Mouse (Mus musculus) yolk sac, embryonic 10.5 days (tissue): ENCODE measurements around the gene Il27.

Experiments
- DNase-seq: peaks from one replicate; pipeline ENCODE4 v3.0.0-alpha.2; 2017; ENCODE audit warnings: low spot score

Gene Il27

DNA sequence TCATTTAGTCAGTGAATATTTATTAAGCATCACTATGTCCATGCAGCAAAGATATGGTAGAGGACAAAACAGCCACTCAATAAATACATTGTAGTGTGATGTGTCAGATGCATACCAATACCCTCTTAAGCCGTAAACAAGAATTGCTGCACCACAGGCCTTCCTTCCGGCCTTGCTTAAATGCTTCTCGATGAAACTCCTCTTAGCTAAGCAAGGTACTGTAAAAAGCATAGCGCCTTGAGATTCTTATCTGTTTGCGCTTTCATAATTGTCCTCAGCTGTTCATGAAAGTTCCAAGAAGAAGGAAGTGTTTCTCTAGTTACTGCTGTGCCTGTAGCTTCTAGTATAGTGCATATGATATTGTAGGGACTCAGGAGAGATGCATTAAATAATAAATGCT, 11.9 kb upstream of the Il27 start:
- no peak for DNase-seq

DNA sequence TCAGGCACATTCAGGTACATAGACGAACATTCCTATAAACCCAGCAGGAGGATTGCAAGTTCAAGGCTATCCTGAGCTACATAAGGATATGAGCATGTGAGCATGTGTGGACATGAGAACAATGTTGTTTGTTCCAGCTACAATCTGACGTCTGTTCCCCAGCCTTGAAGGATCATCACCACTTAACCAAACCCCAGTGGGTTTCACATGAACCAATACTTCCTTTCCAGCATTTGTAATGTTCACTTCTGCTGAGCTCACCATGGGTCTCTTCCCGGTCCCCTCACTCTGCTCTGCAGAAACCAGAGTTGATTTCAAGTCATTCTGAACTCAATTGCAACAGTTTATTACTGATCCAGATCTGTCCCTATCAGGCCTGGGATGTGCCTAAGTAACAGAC, 7.9 kb upstream of the Il27 start:
- DNase-seq: no peak

DNA sequence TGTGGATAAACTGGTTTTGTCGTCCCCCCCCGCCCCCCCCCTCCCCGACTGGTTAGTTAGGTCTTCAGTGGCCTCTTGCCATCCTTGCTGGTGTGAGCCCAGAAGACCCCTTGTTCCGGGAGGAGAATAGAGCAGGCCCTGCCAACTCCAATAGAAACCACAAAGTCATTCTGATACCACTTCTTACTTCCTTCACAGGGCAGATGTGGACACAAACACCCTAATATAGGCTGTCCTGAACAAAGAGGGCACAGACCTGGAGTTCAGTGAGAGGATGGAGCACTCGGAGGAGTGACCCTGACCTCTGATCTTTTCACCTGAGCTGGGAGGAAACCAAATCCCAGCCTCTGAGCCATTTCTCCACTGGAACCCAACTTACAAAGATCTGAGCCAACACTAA, 7.2 kb upstream of the Il27 start:
- DNase-seq: no peak

DNA sequence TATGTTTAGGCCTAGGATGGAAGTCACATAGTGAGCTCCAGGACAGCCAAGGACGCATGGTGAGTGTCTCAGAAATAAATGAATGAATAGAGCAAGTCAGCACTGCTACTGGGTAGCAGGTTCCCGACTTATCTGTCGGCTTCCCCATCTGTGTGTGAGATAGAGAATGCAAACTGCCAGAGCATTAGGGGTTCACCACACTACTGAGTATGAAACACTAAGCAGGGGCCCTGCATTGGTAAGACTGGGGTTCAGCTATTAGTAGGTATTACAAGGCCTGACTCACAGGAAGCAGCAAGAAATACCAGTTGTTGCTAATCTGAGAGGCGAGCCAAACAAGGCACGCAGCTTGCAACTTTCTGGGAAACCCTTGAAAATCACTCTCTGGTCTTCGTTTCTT, 4.2 kb upstream of the Il27 start:
- no peak for DNase-seq

DNA sequence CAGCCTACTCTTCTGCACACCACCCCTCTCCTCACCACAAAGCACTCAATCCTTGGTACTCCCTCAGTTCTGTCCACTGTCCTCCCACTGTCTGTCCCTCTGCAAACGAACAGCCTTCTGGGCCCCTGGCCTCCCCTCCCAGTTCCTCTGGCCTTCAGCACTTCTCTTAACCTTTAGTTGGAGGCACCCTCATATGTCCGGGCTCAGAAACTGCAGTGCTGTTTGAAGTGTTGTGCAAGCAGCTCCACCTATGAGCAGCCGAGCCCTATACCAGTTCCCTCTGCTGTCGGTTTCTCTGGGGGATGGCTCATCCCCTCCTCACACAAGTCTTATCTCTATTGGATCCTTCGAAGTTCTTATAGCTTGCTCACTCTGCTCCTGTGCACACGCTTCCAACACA, 1.7 kb upstream of the Il27 start:
- no peak for DNase-seq

DNA sequence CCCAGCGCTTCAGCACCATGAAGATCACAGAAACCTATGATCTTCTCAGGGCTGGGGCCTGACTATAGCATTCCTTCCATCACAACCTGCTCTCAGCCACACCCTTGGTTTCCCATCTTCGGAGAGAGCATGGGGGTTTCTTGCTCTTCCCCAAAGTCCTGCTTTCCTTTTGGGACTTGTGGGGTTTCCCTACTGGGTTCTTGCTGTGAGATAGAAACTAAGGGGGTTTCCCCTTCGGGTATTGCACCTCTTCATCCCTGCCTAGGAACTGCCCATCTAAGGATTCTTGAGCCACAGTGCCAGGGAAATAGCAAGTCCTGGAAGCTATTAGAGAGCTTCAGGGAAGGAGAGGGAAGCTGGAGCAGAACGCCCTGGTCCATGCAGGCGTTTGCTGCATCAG, 1.1 kb upstream of the Il27 start:
- no peak for DNase-seq

DNA sequence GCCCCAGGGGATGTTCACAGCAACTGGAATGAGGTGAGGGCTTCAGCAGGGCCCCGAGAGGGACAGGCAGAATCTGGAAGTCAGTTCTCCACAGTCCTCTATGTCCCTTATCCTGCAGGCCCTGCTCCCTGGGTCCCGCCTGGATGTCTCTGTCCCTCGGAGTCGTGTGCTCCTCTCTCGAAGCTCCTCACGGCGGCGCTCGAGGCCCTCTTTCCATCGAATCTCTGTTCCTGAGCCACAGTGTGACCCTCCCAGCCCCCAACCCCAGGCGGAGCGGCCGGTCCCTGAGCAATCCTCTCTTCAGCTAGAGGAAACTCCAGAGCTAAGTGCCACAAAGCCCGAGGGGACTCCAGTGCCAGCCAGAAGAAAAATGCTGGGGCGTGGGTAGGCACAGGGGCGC, 7.0 kb downstream of the Il27 start:
- peak; percentile 51 for DNase-seq

DNA sequence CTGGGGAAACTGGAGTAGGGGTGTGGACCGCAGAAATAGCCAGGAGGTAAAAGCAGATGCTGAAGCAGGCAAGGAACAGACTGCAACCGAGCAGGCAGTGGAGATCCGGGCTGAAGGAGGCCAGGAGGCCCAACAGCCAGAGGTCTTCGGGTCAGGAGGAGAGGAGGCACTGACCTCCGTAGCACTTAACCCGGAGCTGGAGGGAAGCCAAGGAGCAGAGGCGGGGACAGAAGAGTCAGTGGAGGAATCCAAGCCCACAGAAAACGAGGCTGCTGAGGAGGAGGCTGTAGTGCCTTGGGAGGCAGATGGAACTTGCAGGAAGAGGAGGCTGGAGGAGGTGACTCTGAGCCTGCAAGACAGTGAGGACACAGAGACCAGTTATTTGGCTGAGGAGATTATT, 7.9 kb downstream of the Il27 start:
- DNase-seq: no peak

DNA sequence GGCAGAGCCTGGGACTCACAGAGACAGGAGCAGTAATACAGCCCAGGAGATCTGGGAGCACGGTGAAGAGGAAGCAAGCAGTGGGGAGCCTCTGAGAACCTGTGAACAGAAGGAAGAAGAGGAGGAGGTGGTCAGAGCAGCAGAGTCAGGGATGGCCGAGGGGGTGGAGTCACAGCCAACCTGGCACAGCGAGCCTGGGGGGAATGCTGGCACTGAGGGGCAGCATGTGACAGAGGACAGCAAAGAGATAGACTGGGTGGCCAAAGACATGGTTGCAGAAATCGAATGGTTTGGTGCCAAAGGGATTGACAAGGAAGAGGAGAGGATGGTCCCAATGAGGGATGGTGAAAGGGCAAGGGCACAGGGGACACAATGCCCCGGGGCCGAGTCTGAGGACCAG, 9.0 kb downstream of the Il27 start, which contains the start of gene Cln3:
TSS of gene Cln3 (minus strand) at position 101 of the 400 bp plus-strand sequence.
- no peak for DNase-seq

DNA sequence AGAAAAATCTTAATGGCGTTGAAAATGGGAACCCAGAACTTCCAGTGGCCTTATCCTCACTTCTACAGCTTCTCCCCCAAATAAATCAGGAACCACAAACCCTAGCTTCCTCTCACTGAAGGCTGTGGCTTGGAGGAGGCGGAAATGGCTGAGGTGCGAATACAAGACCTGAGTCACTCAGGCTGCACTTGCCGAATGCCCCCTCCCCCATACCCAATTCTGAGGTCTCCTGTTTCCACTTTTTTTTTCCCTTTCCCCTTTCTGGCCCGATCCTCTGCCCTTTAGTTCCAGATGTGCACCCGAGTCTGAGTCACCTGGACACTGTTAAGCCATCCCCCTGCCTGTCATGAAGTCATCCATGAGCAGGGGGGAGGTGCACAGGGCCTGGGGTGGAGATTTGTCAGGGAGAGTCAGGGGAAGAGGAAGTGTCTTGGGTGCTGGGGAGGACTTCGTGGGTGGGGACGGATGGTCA, 10.2 kb downstream of the Il27 start, which contains the start of gene Apobr:
TSS of gene Apobr (plus strand) at position 437 of the 472 bp plus-strand sequence.
- DNase-seq: peak; percentile 42

DNA sequence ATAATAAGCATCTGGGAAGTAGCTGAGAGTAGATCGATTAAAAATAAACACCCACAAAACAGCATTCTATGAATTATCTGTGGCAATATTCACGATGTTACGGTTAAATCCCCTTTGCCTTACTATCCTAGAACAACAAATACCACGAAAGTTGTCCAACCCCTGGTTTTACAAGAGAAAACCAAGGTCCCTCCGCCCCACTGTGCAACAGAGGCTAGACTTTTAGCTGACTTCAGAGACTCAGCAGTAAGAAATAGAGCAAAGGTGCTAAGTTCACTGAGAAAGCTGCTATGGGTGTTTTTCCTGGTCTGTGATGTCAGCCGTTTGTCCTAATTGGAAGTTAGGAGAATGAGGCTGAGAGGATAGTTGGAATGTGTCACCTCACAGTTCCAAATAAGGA, 11.0 kb downstream of the Il27 start:
- DNase-seq: peak; percentile 47

DNA sequence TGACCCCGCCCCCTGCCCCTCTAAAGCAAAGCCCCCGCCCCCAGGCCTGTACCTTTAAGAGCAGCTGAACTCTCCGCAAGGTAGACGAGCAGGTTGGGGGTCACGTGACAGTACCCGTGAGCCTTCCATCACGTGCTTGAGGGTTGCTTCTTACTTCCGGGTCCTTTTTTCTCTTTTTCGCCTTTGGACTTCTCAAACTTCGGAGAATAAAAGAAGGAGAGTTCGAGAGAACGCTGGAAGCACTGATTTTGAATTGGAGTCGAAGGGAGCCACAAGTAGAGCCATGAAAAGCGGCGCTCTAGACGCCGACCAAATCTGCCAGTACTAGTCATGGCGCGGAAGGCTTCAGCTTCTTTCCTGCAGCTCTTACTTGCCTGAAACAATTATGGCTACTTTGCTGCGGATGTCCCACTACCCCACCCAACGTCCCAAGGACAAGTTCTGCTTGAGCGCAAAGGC, 11.5 kb downstream of the Il27 start:
- peak; percentile 93 for DNase-seq

DNA sequence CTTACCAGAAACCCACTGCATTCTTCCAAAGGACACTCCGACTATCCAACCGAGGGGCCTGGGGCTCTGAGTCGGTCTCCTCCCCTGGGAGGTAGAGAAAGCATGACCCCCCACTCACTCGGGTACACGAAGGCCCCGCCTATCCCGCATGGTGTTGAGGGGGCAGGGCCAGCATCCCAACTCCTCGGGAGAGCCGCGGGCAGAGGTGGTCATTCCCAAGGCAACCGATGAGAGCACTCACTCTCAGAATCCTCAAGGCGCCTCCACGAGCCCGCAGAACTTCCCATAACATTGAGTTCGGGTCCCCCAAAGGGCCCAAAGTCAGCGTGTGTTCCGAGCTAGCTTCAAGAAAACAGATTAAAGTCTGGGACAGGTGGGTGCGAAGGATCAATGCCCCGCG, 12.0 kb downstream of the Il27 start:
- DNase-seq: no peak

DNA sequence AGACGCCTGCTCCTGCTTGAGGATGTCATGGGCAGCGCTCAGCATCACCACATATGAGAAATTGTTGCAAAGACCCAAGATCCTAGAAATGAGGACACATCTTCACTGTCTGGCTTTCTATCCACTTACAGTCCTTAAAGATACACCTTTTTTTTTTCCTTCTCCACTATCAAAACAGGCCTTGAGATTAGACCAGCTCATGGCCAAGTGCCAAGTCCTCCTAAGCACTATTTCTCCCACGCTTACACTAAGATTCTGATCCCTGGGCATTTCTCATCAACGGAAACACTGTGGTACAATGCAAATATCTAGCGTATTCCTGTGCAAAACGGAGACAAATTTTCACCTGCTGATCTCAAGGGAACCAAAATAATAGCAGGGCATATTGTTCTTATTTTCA, 13.1 kb downstream of the Il27 start:
- no peak for DNase-seq

DNA sequence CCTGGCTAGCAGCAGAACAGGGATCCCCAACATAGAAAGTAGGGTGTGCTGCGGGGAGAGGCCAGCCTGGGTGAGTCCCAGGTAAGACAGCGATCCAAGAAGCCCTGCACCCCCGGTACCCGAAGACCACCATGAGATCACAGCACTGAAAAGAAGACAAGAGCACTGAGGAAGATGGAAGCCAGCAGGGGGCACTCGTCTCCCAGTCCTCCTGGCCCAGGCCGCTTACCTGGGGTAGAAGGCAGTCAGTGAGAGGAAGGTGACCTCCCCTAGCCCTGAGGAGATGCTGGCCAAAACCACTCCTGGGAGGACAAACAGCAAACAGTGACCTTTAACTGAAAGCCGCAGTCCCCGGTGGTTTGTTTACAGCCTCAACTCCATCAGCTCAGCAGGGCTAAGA, 15.6 kb downstream of the Il27 start:
- peak; percentile 32 for DNase-seq

DNA sequence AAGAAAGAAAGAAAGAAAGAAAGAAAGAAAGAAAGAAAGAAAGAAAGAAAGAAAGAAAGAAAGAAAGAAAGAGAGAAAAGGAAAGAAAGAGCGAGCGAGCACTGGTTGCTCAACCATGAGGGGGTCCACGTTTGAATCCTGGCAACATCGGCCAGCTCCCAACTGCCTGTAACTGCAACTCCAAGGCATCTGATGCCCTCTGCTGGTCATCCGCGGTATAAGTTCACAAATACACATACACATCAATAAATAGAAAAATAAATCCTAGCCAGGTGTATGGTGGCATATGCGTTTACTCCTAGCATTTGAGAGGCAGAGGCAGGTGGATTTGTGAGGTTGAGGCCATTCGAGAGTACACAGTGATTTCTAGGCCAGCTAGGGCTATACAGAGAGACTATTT, 17.8 kb downstream of the Il27 start:
- no peak for DNase-seq

DNA sequence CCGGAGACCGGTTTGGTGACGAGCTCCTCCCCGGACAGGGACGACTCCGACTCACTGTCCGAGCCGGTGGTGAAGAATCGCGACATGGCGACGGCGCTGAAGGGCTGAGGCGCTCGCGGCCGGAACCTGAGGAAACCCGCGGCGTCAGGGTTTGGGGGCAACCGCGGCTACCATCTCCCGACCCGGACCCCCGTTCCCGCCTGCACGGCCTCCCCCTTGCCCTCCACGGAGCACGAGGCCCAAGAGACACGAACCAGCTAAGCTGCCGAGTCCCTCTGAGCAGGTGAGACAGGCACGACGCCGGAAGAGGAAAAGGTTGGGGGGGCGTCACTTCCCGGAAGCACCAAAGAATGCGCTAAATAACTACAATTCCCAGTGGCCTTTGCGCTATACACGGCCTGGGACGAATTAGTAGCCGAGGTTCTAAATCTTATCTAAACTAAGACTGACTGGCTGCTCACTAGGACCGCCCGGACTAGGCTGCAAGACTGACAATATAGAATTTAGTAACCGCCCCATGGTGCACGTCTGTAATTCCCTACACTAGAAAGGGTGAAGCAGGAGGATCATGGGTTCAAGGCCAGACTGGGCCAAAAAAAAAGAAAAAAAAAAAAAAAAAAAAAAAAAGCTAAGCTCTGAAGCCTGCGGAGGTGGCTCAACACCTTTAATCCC, 28.5 kb downstream of the Il27 start, which contains the start of gene Eif3c:
TSS of gene Eif3c (minus strand) at position 318 of the 672 bp plus-strand sequence.
- peak; percentile 91 for DNase-seq

DNA sequence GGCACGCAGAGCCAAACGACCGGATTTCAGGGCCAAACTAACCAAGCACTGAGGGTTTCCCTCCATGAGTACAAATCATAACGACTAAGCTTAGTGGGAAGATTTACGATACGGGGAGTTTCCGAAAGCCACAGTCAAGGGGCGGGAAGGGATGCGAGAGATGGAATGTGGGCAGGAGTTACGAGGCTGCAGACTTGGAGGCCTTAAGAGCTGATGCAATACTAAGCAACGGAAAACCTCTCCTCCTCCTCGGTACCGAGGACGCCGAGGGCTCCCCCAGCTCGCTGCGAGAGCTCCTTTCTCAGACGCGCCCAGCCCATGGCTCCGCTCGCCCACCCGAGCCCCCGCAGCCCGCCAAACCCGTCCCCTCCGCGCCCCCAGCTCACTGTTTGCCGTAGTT, 29.0 kb downstream of the Il27 start:
- DNase-seq: no peak

DNA sequence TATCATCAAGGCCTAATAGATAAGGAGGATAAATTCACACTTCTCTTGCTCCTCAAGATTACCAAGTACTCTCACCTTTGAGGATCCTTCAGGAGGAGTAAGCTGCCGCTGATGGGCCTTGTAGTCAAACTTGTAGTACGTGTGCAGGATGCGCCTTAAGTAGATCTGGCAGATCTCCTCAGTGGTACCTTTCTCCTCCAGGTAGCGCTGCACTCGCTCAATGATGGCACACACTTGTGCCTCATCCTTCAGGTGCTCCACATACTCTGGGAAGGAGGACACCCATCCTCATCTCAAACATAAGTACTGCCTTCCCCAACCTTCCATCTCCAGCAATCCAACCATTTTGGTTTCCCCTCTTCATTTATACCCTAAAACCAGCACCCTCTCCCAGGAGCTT, 38.1 kb downstream of the Il27 start:
- no peak for DNase-seq

DNA sequence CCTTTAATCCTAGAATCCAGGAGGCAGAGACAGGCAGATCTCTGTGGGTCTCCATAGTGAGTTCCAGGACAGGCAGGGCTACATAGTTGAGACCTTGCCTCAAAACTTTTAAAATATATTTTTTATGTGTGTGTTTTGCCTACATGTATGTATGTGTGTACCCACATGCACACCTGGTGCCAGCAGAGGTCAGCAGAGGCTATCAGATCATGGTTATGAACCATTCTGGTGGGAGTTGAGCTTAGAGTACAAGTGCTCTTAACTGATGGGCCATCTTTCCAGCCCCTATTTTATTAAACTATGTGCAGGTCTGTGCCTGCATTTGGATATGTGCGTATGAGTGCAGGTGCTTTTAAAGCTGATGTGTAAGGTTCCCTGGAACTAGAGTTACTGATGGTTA, 39.9 kb downstream of the Il27 start:
- no peak for DNase-seq

DNA sequence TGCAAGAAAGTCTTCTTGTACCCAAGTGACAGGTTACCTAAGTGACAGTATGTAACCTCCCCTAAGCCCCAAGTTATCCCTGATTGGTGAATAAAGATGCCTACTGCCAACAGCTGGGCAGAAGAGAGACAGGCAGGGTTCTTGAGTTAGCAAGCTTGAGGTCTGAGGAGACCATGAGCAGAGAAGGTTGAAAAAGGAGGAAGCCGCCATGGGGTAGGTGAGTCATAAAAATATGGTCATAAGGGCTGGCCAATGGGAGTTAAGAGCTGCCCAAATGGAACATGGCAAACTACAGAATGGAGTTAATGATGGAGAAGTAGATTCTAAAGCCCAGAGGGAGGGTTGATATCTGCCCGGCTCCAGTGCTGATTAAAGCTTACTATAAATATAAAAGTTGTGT, 49.1 kb downstream of the Il27 start:
- no peak for DNase-seq

DNA sequence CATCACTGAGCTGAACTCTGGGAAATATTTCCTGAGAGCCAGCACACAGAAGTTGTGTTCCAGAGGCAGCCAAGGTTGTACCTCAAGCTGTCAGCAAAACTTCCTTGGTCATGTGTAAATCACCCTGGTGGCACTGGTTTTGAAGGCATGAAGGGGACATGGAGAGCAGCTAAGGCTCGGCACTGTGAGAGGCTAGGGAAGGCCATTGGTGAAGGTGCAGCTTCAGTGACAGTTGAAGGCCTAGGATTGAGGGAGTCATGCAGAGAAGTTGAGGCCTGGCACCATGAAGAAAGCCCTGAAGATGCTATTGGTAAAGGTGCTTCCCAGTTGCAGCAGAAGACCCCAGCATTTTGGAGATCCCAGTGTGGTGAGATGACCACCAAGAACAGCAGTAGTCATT, 53.1 kb downstream of the Il27 start:
- DNase-seq: no peak
